In genomic region chrX:13471925-13472324, GRCm38 (mm10) we compare ENCODE assay signal across 24 mouse cellular contexts. TPM values are rescaled to one million over a fixed set of nuclear protein-coding genes. Genes with fewer than 3 reads are reported as not detected.
DNase-seq lines count a peak whose midpoint lies in the region; ATAC-seq and TF ChIP-seq lines count a peak whose summit lies in the region.
"Had no signal": no experiment of that assay in that cellular context is flagged by ENCODE, and none has a peak within 500 bp of the region (broad histone marks: within the 10 kb centered on the region; RNA-seq: fewer than 3 reads in every experiment).

No protein-coding gene starts in this region.

- TF ChIP-seq CTCF in lung, postnatal 0 days (IDR thresholded peaks at IDR 0.05) = 0 out of 2 replicates have a peak, but pooled peaks have one; percentile 3

- no peak overlapping the region for H3K27ac ChIP-seq in lung, postnatal 0 days (ENCODE audit: low read length)
- no peak overlapping the region for H3K27ac ChIP-seq in hindbrain, embryonic 12.5 days
- H3K27ac ChIP-seq: embryonic facial prominence, embryonic 15.5 days; forebrain, embryonic 10.5 days; forebrain, embryonic 15.5 days had no signal

- no peak overlapping the region for H3K4me3 ChIP-seq in lung, postnatal 0 days (ENCODE audit: low read depth, low read length)
- H3K4me3 ChIP-seq in hindbrain, embryonic 12.5 days = no peak overlapping the region
- H3K4me3 ChIP-seq: embryonic facial prominence, embryonic 15.5 days; erythroblast, embryonic 14.5 days; forebrain, embryonic 10.5 days; forebrain, embryonic 15.5 days; heart, embryonic 12.5 days had no signal

- DNase-seq in lung, postnatal 0 days (ENCODE audit: low spot score) = no peak
- no peak for DNase-seq in lung, postnatal 10 days
- peak; percentile 21 for DNase-seq in ES-CJ7 (ENCODE audit: low read depth, low spot score)
- peak; percentile 14 for DNase-seq in induced T-regulatory cell, adult 2 months (ENCODE audit: low read depth)
- DNase-seq in retina, embryonic 14.5 days (ENCODE audit: low spot score) = no peak
- no peak for DNase-seq in kidney, adult 18-20 months
- DNase-seq: adrenal gland, adult 8-10 months; adrenal gland, postnatal 36 days; B cell, adult 2 months; cerebellum, adult 8-10 months; cerebellum, postnatal 14 days; embryo, embryonic 11 days; gastrocnemius, postnatal 14 days; kidney, adult 11 months had no signal

- no peaks in the 10 kb centered on the region for H3K4me1 ChIP-seq in lung, postnatal 0 days (ENCODE audit: insufficient read depth, low read depth, low read length)
- H3K4me1 ChIP-seq in hindbrain, embryonic 12.5 days = no peaks in the 10 kb centered on the region
- H3K4me1 ChIP-seq: embryonic facial prominence, embryonic 15.5 days; forebrain, embryonic 10.5 days; forebrain, embryonic 15.5 days; heart, embryonic 12.5 days had no signal

- H3K4me2 ChIP-seq in lung, postnatal 0 days (replicated peaks; ENCODE audit: low read depth, low read length) = no peak overlapping the region
- H3K4me2 ChIP-seq in hindbrain, embryonic 12.5 days (replicated peaks) = no peak overlapping the region
- H3K4me2 ChIP-seq: embryonic facial prominence, embryonic 15.5 days; forebrain, embryonic 15.5 days; heart, embryonic 12.5 days had no signal

- H3K9ac ChIP-seq in lung, postnatal 0 days (replicated peaks; ENCODE audit: low read depth) = no peak overlapping the region
- no peak overlapping the region for H3K9ac ChIP-seq in hindbrain, embryonic 12.5 days
- H3K9ac ChIP-seq: embryonic facial prominence, embryonic 15.5 days; forebrain, embryonic 15.5 days; heart, embryonic 12.5 days had no signal

- H3K36me3 ChIP-seq in lung, postnatal 0 days (ENCODE audit: insufficient read depth, low read length) = no peaks in the 10 kb centered on the region
- H3K36me3 ChIP-seq in hindbrain, embryonic 12.5 days = no peaks in the 10 kb centered on the region
- H3K36me3 ChIP-seq: embryonic facial prominence, embryonic 15.5 days; forebrain, embryonic 10.5 days; forebrain, embryonic 15.5 days; heart, embryonic 12.5 days had no signal

- no peaks in the 10 kb centered on the region for H3K27me3 ChIP-seq in lung, postnatal 0 days (replicated peaks; ENCODE audit: insufficient read depth, low read length)
- H3K27me3 ChIP-seq in hindbrain, embryonic 12.5 days = peaks cover 13% of the 10 kb centered on the region
- H3K27me3 ChIP-seq: forebrain, embryonic 15.5 days had no signal

- 79% methylated on average over 3 of the region's 3 CpGs for WGBS in lung, postnatal 0 days
- 71% methylated on average over 3 of the region's 3 CpGs for WGBS in hindbrain, embryonic 12.5 days

- TF ChIP-seq EP300 in lung, postnatal 0 days (IDR thresholded peaks at IDR 0.05) = no peak

- ATAC-seq in lung, postnatal 0 days = no peak
- ATAC-seq in hindbrain, embryonic 12.5 days (ENCODE audit: low FRiP score) = no peak
- ATAC-seq: forebrain, embryonic 15.5 days; hindbrain, embryonic 16.5 days had no signal

- H3K9me3 ChIP-seq in lung, postnatal 0 days (ENCODE audit: low read length) = no peaks in the 10 kb centered on the region
- no peaks in the 10 kb centered on the region for H3K9me3 ChIP-seq in hindbrain, embryonic 12.5 days (replicated peaks)
- H3K9me3 ChIP-seq: embryonic facial prominence, embryonic 15.5 days; forebrain, embryonic 10.5 days; forebrain, embryonic 15.5 days had no signal

RNA-seq across cellular contexts. Expression of gene Nyx, which starts 6.0 kb away (rescaled TPM):
- 0.06 and 0.08 TPM in 2 replicates for polyA plus RNA-seq in lung, postnatal 0 days (2015; fragmentation: Nextera tagmentation; extraction: Ambion mirVana)
- 0.07 and 0.13 TPM in 2 replicates for polyA plus RNA-seq in hindbrain, embryonic 12.5 days (2016; fragmentation: Nextera tagmentation; extraction: Ambion mirVana)
- polyA plus RNA-seq: embryonic facial prominence, embryonic 11.5 days; erythroblast, embryonic 14.5 days; hindbrain, embryonic 11.5 days; intestine, embryonic 14.5 days had no signal

Comparison
In these comparisons a context has a peak if more than half of its experiments do, and no peak if none do; other contexts are left out.
1. DNase-seq: peak in ES-CJ7 (single experiment) and induced T-regulatory cell, adult 2 months (single experiment); none in lung, postnatal 0 days (single experiment), lung, postnatal 10 days (single experiment), retina, embryonic 14.5 days (single experiment) and kidney, adult 18-20 months (single experiment).